Mouse (Mus musculus) CH12.LX (cell line): ENCODE data around the gene Rasip1.

Source experiments
- CHD2 ChIP-seq: IDR thresholded peaks from 2 replicates; pipeline ENCODE4 v1.6.1; 2011; ENCODE audit warnings: low read length, improper control_type of control experiment
- CTCF ChIP-seq, 2 experiments: IDR thresholded peaks in 1 of 2; conservative IDR thresholded peaks in 1 of 2; 2 replicates each; pipeline ENCODE4 v1.5.1; 2011 to 2012; ENCODE audit warnings: low read depth in 2 of 2, low read length in 2 of 2, improper control_type of control experiment in 1 of 2, inconsistent platforms in 1 of 2, mild to moderate bottlenecking in 1 of 2, moderate library complexity in 1 of 2
- EP300 ChIP-seq: IDR thresholded peaks from 2 replicates; pipeline ENCODE4 v1.6.1; 2011; ENCODE audit warnings: low read length, improper control_type of control experiment
- MAX ChIP-seq: IDR thresholded peaks from 2 replicates; pipeline ENCODE4 v1.6.1; 2011; ENCODE audit warnings: low read length, improper control_type of control experiment
- POLR2A ChIP-seq: IDR thresholded peaks from 2 replicates; pipeline ENCODE4 v1.6.1; 2011; ENCODE audit warnings: low read depth, mild to moderate bottlenecking, improper control_type of control experiment, low read length
- POLR2AphosphoS2 ChIP-seq: IDR thresholded peaks from 2 replicates; pipeline ENCODE4 v1.6.1; 2011; ENCODE audit warnings: low read depth, low read length, improper control_type of control experiment
- RAD21 ChIP-seq: IDR thresholded peaks from 2 replicates; pipeline ENCODE4 v1.6.1; 2011; ENCODE audit warnings: low read depth, mild to moderate bottlenecking, low read length, improper control_type of control experiment, moderate library complexity
- UBTF ChIP-seq: IDR thresholded peaks from 2 replicates; pipeline ENCODE4 v1.6.1; 2012; ENCODE audit warnings: low read depth, mild to moderate bottlenecking, inconsistent platforms, low read length, improper control_type of control experiment, moderate library complexity

GRCm38 (mm10) chr7:45621443-45621842, 5.8 kb upstream of the Rasip1 start, which contains the start of gene Izumo1:
- no peak for TF ChIP-seq RAD21
- no peak for TF ChIP-seq POLR2AphosphoS2
- no peak for TF ChIP-seq MAX
- TF ChIP-seq POLR2A: no peak
- no peak for TF ChIP-seq UBTF
- no peak for TF ChIP-seq EP300
- no peak for TF ChIP-seq CHD2
- TF ChIP-seq CTCF (conservative IDR thresholded peaks at IDR 0.05 in 1 of 2, IDR thresholded peaks at IDR 0.05 in 1 of 2; ENCODE audit: low read depth in 2 of 2, low read length in 2 of 2): no peak
